Mouse (Mus musculus): ENCODE measurements around the gene Gprc5a. TPM values are rescaled to one million over a fixed set of nuclear protein-coding genes. Genes with fewer than 3 reads are reported as not detected.
A peak's percentile ranks its signal among the peaks of the same experiment; 100 is the strongest.

Gene Gprc5a
- polyA plus RNA-seq, 1 experiment from 2014 or later = 133 TPM

GRCm38 (mm10) chr6:135064621-135065020 is 830 bp upstream of the Gprc5a start:
- ATAC-seq (ENCODE audit: low read depth) = no peak
- peak overlapping the region; percentile 74; the same call in 1 of the 2 replicates for H3K9ac ChIP-seq (ENCODE audit: low read length)
- H3K27me3 ChIP-seq (ENCODE audit: control insufficient read depth, insufficient read depth, low read depth, low read length) = no peaks in the 10 kb centered on the region
- H3K4me2 ChIP-seq (ENCODE audit: low read depth, low read length) = peak overlapping the region; percentile 75
- H3K4me1 ChIP-seq (replicated peaks; ENCODE audit: control insufficient read depth, insufficient read depth, low read length) = peaks cover 6% of the 10 kb centered on the region
- H3K36me3 ChIP-seq (ENCODE audit: control insufficient read depth, insufficient read depth, low read length) = no peaks in the 10 kb centered on the region
- peak overlapping the region; percentile 80 for H3K27ac ChIP-seq (ENCODE audit: low read length)
- 62% methylated on average over 12 of the region's 12 CpGs for WGBS
- no peak overlapping the region; the same call in 1 of the 2 replicates for H3K4me3 ChIP-seq (ENCODE audit: low read length)
- H3K9me3 ChIP-seq (ENCODE audit: control insufficient read depth, low read length) = no peaks in the 10 kb centered on the region

GRCm38 (mm10) chr6:135066795-135067445 is 1.5 kb downstream of the Gprc5a start:
- Histone ChIP-seq H3K4me2 (ENCODE audit: low read depth, low read length) (peak overlapping the region; percentile 75), H3K9ac (ENCODE audit: low read length) (peak overlapping the region; percentile 74), H3K4me1 (replicated peaks; ENCODE audit: control insufficient read depth, insufficient read depth, low read length) (peaks cover 6% of the 10 kb centered on the region), H3K27me3 (ENCODE audit: control insufficient read depth, insufficient read depth, low read depth, low read length) (no peaks in the 10 kb centered on the region), H3K27ac (ENCODE audit: low read length) (peak overlapping the region; percentile 90), H3K9me3 (ENCODE audit: control insufficient read depth, low read length) (no peaks in the 10 kb centered on the region), H3K4me3 (ENCODE audit: low read length) (peak overlapping the region; percentile 59), H3K36me3 (ENCODE audit: control insufficient read depth, insufficient read depth, low read length) (no peaks in the 10 kb centered on the region)
- WGBS = 43% methylated on average over 6 of the region's 6 CpGs
- ATAC-seq (ENCODE audit: low read depth) = peak; percentile 48

GRCm38 (mm10) chr6:135068221-135068620 is 2.8 kb downstream of the Gprc5a start:
- peak; percentile 42 for ATAC-seq (ENCODE audit: low read depth)
- H3K4me2 ChIP-seq (ENCODE audit: low read depth, low read length) = peak overlapping the region; percentile 75; the same call in 1 of the 2 replicates

GRCm38 (mm10) chr6:135069856-135070255 is 4.4 kb downstream of the Gprc5a start:
- no peaks in the 10 kb centered on the region for H3K27me3 ChIP-seq (ENCODE audit: control insufficient read depth, insufficient read depth, low read depth, low read length)
- H3K27ac ChIP-seq (ENCODE audit: low read length) = 0 out of 2 replicates have a peak overlapping the region, but pooled peaks have one; percentile 2
- H3K9me3 ChIP-seq (ENCODE audit: control insufficient read depth, low read length) = no peaks in the 10 kb centered on the region
- H3K4me2 ChIP-seq (ENCODE audit: low read depth, low read length) = peak overlapping the region; percentile 38
- H3K36me3 ChIP-seq (ENCODE audit: control insufficient read depth, insufficient read depth, low read length) = 0 out of 2 replicates have a peak, but pooled peaks cover 4% of the 10 kb centered on the region
- no peak overlapping the region for H3K4me3 ChIP-seq (ENCODE audit: low read length)
- peaks cover 8% of the 10 kb centered on the region for H3K4me1 ChIP-seq (replicated peaks; ENCODE audit: control insufficient read depth, insufficient read depth, low read length)
- ATAC-seq (ENCODE audit: low read depth) = no peak
- 47% methylated on average over 6 of the region's 6 CpGs for WGBS
- no peak overlapping the region for H3K9ac ChIP-seq (ENCODE audit: low read length)

More at GRCm38 (mm10) chr6:135068221-135068620, 2.8 kb downstream of the Gprc5a start:
- peaks cover 6% of the 10 kb centered on the region for H3K4me1 ChIP-seq (replicated peaks; ENCODE audit: control insufficient read depth, insufficient read depth, low read length)
- no peaks in the 10 kb centered on the region for H3K9me3 ChIP-seq (ENCODE audit: control insufficient read depth, low read length)
- no peak overlapping the region for H3K9ac ChIP-seq (ENCODE audit: low read length)
- H3K27me3 ChIP-seq (ENCODE audit: control insufficient read depth, insufficient read depth, low read depth, low read length) = no peaks in the 10 kb centered on the region
- H3K36me3 ChIP-seq (ENCODE audit: control insufficient read depth, insufficient read depth, low read length) = 0 out of 2 replicates have a peak, but pooled peaks cover 4% of the 10 kb centered on the region
- peak overlapping the region; percentile 59; the same call in 1 of the 2 replicates for H3K4me3 ChIP-seq (ENCODE audit: low read length)
- peak overlapping the region; percentile 58 for H3K27ac ChIP-seq (ENCODE audit: low read length)
- 38% methylated on average over 4 of the region's 5 CpGs for WGBS

- Histone ChIP-seq H3K36me3 (ENCODE audit: control insufficient read depth, insufficient read depth, low read length) (0 out of 2 replicates have a peak, but pooled peaks cover 4% of the 10 kb centered on the region), H3K27me3 (ENCODE audit: control insufficient read depth, insufficient read depth, low read depth, low read length) (no peaks in the 10 kb centered on the region), H3K9ac (ENCODE audit: low read length) (no peak overlapping the region), H3K4me2 (ENCODE audit: low read depth, low read length) (peak overlapping the region; percentile 38; the same call in 1 of the 2 replicates), H3K9me3 (ENCODE audit: control insufficient read depth, low read length) (no peaks in the 10 kb centered on the region), H3K4me3 (ENCODE audit: low read length) (no peak overlapping the region), H3K27ac (ENCODE audit: low read length) (no peak overlapping the region), H3K4me1 (replicated peaks; ENCODE audit: control insufficient read depth, insufficient read depth, low read length) (0 out of 2 replicates have a peak, but pooled peaks cover 4% of the 10 kb centered on the region)
- ATAC-seq (ENCODE audit: low read depth) = no peak
- 68% methylated on average over 2 of the region's 2 CpGs for WGBS
These were observed 4.9 kb downstream of the Gprc5a start for GRCm38 (mm10) chr6:135070347-135070746.

- Histone ChIP-seq H3K4me3 (ENCODE audit: low read length) (no peak overlapping the region), H3K36me3 (ENCODE audit: control insufficient read depth, insufficient read depth, low read length) (peaks cover 7% of the 10 kb centered on the region; the same call in 1 of the 2 replicates), H3K4me1 (replicated peaks; ENCODE audit: control insufficient read depth, insufficient read depth, low read length) (0 out of 2 replicates have a peak, but pooled peaks cover 4% of the 10 kb centered on the region), H3K27ac (ENCODE audit: low read length) (peak overlapping the region; percentile 18; the same call in 1 of the 2 replicates), H3K27me3 (ENCODE audit: control insufficient read depth, insufficient read depth, low read depth, low read length) (no peaks in the 10 kb centered on the region), H3K4me2 (ENCODE audit: low read depth, low read length) (no peak overlapping the region), H3K9ac (ENCODE audit: low read length) (no peak overlapping the region), H3K9me3 (ENCODE audit: control insufficient read depth, low read length) (no peaks in the 10 kb centered on the region)
- no peak for ATAC-seq (ENCODE audit: low read depth)
- 51% methylated on average over 6 of the region's 6 CpGs for WGBS
These were observed 9.0 kb downstream of the Gprc5a start for GRCm38 (mm10) chr6:135074405-135074947.

- H3K36me3 ChIP-seq (ENCODE audit: control insufficient read depth, insufficient read depth, low read length) = peaks cover 16% of the 10 kb centered on the region
- 0 out of 2 replicates have a peak, but pooled peaks cover 4% of the 10 kb centered on the region for H3K4me1 ChIP-seq (replicated peaks; ENCODE audit: control insufficient read depth, insufficient read depth, low read length)
- no peaks in the 10 kb centered on the region for H3K9me3 ChIP-seq (ENCODE audit: control insufficient read depth, low read length)
- H3K27me3 ChIP-seq (ENCODE audit: control insufficient read depth, insufficient read depth, low read depth, low read length) = no peaks in the 10 kb centered on the region
- WGBS = 55% methylated on average over 3 of the region's 3 CpGs
- no peak for ATAC-seq (ENCODE audit: low read depth)
- H3K9ac ChIP-seq (ENCODE audit: low read length) = no peak overlapping the region
- no peak overlapping the region for H3K4me3 ChIP-seq (ENCODE audit: low read length)
- H3K4me2 ChIP-seq (ENCODE audit: low read depth, low read length) = no peak overlapping the region
- no peak overlapping the region for H3K27ac ChIP-seq (ENCODE audit: low read length)
These were observed 10.8 kb downstream of the Gprc5a start for GRCm38 (mm10) chr6:135076202-135076601.

- no peak overlapping the region for H3K4me2 ChIP-seq (ENCODE audit: low read depth, low read length)
- no peak overlapping the region for H3K27ac ChIP-seq (ENCODE audit: low read length)
- no peak overlapping the region for H3K4me3 ChIP-seq (ENCODE audit: low read length)
- no peak for ATAC-seq (ENCODE audit: low read depth)
- WGBS = 50% methylated on average over 12 of the region's 12 CpGs
- H3K9ac ChIP-seq (ENCODE audit: low read length) = no peak overlapping the region
- H3K27me3 ChIP-seq (ENCODE audit: control insufficient read depth, insufficient read depth, low read depth, low read length) = no peaks in the 10 kb centered on the region
- H3K36me3 ChIP-seq (ENCODE audit: control insufficient read depth, insufficient read depth, low read length) = peaks cover 13% of the 10 kb centered on the region
- H3K4me1 ChIP-seq (replicated peaks; ENCODE audit: control insufficient read depth, insufficient read depth, low read length) = 0 out of 2 replicates have a peak, but pooled peaks cover 4% of the 10 kb centered on the region
- no peaks in the 10 kb centered on the region for H3K9me3 ChIP-seq (ENCODE audit: control insufficient read depth, low read length)
These were observed 13.0 kb downstream of the Gprc5a start for GRCm38 (mm10) chr6:135078420-135078819.

GRCm38 (mm10) chr6:135083991-135084502 is 18.6 kb downstream of the Gprc5a start:
- 64% methylated on average over 10 of the region's 10 CpGs for WGBS
- Histone ChIP-seq H3K9me3 (ENCODE audit: control insufficient read depth, low read length) (no peaks in the 10 kb centered on the region), H3K4me2 (ENCODE audit: low read depth, low read length) (no peak overlapping the region), H3K36me3 (ENCODE audit: control insufficient read depth, insufficient read depth, low read length) (peaks cover 14% of the 10 kb centered on the region), H3K27ac (ENCODE audit: low read length) (no peak overlapping the region), H3K4me3 (ENCODE audit: low read length) (no peak overlapping the region), H3K4me1 (replicated peaks; ENCODE audit: control insufficient read depth, insufficient read depth, low read length) (peaks cover 3% of the 10 kb centered on the region; the same call in 1 of the 2 replicates), H3K9ac (ENCODE audit: low read length) (no peak overlapping the region), H3K27me3 (ENCODE audit: control insufficient read depth, insufficient read depth, low read depth, low read length) (no peaks in the 10 kb centered on the region)
- no peak for ATAC-seq (ENCODE audit: low read depth)

All from lung, embryonic 16.5 days (tissue).